Mouse (Mus musculus): ENCODE data around the gene Sfxn4.

- TF ChIP-seq POLR2A (IDR thresholded peaks at IDR 0.05; ENCODE audit: extremely low read depth, insufficient read depth, low read length): no peak
- no peak for TF ChIP-seq CTCF (IDR thresholded peaks at IDR 0.05; ENCODE audit: low read depth, low read length)
These were observed 66.0 kb downstream of the Sfxn4 start for GRCm38 (mm10) chr19:60795244-60795643.

All from liver, adult 2 months (tissue).